Mouse (Mus musculus): ENCODE measurements at regions not wholly inside any gene's neighbourhood (a gene's known extent, or its start where the extent isn't known, plus 50 kb on each side); places are given as distances from the start of the nearest gene placed in this dataset.

DNA sequence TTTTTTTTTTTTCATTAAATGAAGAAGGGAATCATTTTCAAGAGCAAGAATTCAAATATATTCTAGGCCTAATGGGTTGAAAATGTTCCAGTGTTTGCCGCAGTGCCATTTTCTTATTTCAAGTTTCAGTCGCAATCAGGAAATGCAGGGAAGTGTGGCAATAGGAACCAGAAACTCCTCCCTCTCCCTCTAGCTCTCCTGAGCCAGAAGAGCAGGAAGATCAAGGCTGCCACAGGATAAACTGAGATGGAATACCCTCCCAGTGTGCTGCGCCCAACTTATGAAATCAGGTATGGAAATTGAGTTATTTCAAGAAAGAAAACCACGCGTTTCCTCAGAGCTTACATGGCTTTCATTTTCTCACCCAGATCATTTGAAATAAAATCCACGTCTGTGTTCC is 460.8 kb upstream of the Plxna2 start:
- TF ChIP-seq CTCF (IDR thresholded peaks at IDR 0.05; ENCODE audit: borderline replicate concordance, insufficient read depth, low read depth, low read length) (no peak), POLR2A (IDR thresholded peaks at IDR 0.05; ENCODE audit: borderline replicate concordance, insufficient read depth, low read length) (no peak)
